Mouse (Mus musculus): ENCODE results near the gene Zfp853.

Gene Zfp853

GRCm38 (mm10) chr5:143293404-143293803, at the start of gene Zfp853:
TSS of gene Zfp853 (minus strand) at chr5:143293623.
- peak in 1 of 2 experiments; percentile 18 for DNase-seq (ENCODE audit: low spot score in 2 of 2)

GRCm38 (mm10) chr5:143339603-143340002, 46.2 kb upstream of the Zfp853 start:
- DNase-seq (ENCODE audit: low spot score in 2 of 2), result no peak

- DNase-seq (ENCODE audit: low spot score in 2 of 2), result no peak
Measured at GRCm38 (mm10) chr5:143336559-143336958, 43.1 kb upstream of the Zfp853 start.

- no peak for DNase-seq (ENCODE audit: low spot score in 2 of 2)
Measured at GRCm38 (mm10) chr5:143335089-143335460, 41.7 kb upstream of the Zfp853 start.

- DNase-seq (ENCODE audit: low spot score in 2 of 2), result no peak
Measured at GRCm38 (mm10) chr5:143334418-143335088, 41.1 kb upstream of the Zfp853 start.

GRCm38 (mm10) chr5:143333872-143334271, 40.4 kb upstream of the Zfp853 start:
- DNase-seq (ENCODE audit: low spot score in 2 of 2), result peak; percentile 92 to 93

GRCm38 (mm10) chr5:143328690-143329495, 35.5 kb upstream of the Zfp853 start, which contains the start of gene Zdhhc4:
TSS of gene Zdhhc4 (minus strand) at chr5:143329256.
- DNase-seq (ENCODE audit: low spot score in 2 of 2), result peak; percentile 91 to 94

- DNase-seq (ENCODE audit: low spot score in 2 of 2), result no peak
Measured at GRCm38 (mm10) chr5:143317288-143317610, 23.8 kb upstream of the Zfp853 start.

- no peak for DNase-seq (ENCODE audit: low spot score in 2 of 2)
Measured at GRCm38 (mm10) chr5:143316605-143317287, 23.3 kb upstream of the Zfp853 start.

GRCm38 (mm10) chr5:143315514-143315888, 22.1 kb upstream of the Zfp853 start:
- DNase-seq (ENCODE audit: low spot score in 2 of 2), result no peak

GRCm38 (mm10) chr5:143314730-143315513, 21.5 kb upstream of the Zfp853 start, which contains the start of gene E130309D02Rik:
TSS of gene E130309D02Rik (minus strand) at chr5:143315360.
- peak; percentile 86 to 87 for DNase-seq (ENCODE audit: low spot score in 2 of 2)

GRCm38 (mm10) chr5:143314183-143314729, 20.8 kb upstream of the Zfp853 start:
- DNase-seq (ENCODE audit: low spot score in 2 of 2), result no peak

- DNase-seq (ENCODE audit: low spot score in 2 of 2), result peak; percentile 86 to 87
Measured at GRCm38 (mm10) chr5:143311886-143312285, 18.5 kb upstream of the Zfp853 start.

- DNase-seq (ENCODE audit: low spot score in 2 of 2), result no peak
Measured at GRCm38 (mm10) chr5:143309916-143310315, 16.5 kb upstream of the Zfp853 start.

GRCm38 (mm10) chr5:143308825-143309224, 15.4 kb upstream of the Zfp853 start:
- no peak for DNase-seq (ENCODE audit: low spot score in 2 of 2)

GRCm38 (mm10) chr5:143304251-143304650, 10.8 kb upstream of the Zfp853 start:
- no peak for DNase-seq (ENCODE audit: low spot score in 2 of 2)

- DNase-seq (ENCODE audit: low spot score in 2 of 2), result no peak
Measured at GRCm38 (mm10) chr5:143301296-143301695, 7.9 kb upstream of the Zfp853 start.

- peak; percentile 64 to 74 for DNase-seq (ENCODE audit: low spot score in 2 of 2)
Measured at GRCm38 (mm10) chr5:143299686-143300085, 6.3 kb upstream of the Zfp853 start.

GRCm38 (mm10) chr5:143298391-143298790, 5.0 kb upstream of the Zfp853 start:
- DNase-seq (ENCODE audit: low spot score in 2 of 2), result no peak

- DNase-seq (ENCODE audit: low spot score in 2 of 2), result no peak
Measured at GRCm38 (mm10) chr5:143297986-143298385, 4.6 kb upstream of the Zfp853 start.

- no peak for DNase-seq (ENCODE audit: low spot score in 2 of 2)
Measured at GRCm38 (mm10) chr5:143295330-143295729, 1.9 kb upstream of the Zfp853 start.

Data from right cerebral cortex, adult 2 months (tissue).